Mouse (Mus musculus) ovary, adult 18-20 months (tissue): ENCODE measurements around the gene Nup43.
"Not testable (repeated sequence)": the region's sequence is repeated elsewhere in the genome, so short reads cannot be mapped to it uniquely, and the experiment has no call there.

Experiments used
- DNase-seq: peaks from one replicate; pipeline ENCODE4 v3.0.0; 2022; ENCODE audit warnings: low spot score, mixed read lengths

The Nup43 gene

DNA sequence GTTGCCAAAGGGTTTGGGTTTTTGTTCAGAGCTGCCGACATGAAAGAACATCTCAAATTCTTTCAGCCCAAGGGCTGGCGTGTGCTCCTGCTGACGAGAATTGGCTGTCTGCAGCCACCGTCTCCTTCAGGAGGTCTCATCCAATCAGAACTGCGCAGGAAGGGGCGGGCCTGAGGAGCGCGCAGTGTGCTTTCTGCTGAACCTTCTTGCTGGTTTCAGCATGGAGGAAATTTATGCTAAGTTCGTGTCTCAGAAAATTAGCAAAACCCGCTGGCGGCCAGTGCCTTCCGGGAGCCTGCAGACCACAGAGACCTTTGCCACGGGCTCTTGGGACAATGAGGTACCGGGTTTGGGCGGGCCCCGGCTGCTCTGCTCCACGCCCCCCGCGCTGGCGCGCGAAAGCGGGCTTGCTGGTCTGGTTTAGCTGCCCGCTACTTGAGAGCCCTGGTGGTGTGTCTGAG is at the start of gene Nup43:
TSS of gene Nup43 (plus strand) at position 162 of the 461 bp plus-strand sequence.
- DNase-seq = peak; percentile 84

DNA sequence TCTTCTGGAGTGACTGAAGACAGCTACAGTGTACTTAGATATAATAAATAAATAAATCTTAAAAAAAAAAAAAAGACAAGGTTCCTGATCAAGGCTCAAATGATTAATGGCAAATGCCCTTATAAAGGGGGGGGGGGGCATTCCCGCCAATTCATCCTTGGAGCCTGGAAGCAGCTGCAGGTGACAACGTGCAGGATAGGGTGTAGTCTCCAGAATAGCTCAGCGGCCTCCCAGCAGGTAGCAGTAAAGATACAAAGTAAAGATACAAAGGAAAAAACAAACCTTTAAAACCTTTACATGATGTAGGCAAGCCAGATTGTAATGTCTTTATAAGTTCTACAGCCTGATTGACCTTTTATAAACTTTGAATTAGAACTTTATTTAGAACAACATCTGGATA is 49.7 kb upstream of the Nup43 start:
- DNase-seq = not testable (repeated sequence)

DNA sequence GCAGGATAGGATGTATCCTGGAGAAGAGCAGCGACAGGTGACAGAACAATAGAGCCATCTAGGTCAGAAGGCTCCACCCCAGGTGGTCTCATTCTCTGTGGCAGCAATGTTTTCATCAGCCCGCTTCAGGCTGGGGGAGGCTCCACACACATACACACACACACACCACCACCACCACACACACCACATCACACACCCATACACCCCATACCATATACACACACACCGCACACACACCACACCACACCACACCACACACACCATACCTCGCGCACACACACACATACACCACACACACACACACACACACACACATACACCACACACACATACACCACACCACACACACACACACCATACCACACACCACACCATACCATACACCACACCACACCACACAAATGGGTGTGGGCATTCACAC is 47.5 kb upstream of the Nup43 start:
- DNase-seq = no peak

DNA sequence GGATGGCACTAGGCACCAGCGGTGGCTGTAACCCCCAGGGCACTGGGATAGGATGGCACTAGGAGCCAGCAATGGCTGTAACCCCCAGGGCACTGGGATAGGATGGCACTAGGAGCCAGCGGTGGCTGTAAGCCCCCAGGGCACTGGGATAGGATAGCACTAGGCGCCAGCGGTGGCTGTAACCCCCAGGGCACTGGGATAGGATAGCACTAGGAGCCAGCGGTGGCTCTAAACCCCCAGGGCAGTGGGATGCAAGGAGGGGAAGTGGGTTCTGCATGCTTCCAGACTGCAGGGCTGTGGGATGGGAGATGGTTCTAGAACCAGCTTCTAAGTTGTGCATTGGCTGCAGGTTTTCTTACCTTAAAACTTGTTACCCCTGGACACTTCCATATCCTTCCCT is 46.6 kb upstream of the Nup43 start:
- no peak for DNase-seq

DNA sequence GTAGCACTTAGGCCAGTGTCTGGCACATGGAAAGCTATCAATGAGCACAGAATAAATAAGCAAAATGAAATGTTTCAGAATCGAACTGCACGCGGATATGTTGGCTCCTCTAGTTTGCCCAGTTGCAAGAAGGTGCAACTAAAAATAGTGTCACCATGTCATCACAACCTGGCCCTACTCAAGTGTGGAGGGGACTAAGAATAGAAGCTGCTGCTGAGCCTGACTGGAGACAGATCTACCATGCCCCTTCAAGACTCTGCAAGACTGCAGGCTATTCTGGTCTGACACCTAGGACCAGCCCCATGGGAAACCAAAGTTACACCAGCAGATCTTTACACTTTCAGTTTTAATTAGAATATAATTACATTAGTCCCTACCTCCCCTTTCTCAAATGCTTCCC is 44.9 kb upstream of the Nup43 start:
- no peak for DNase-seq

DNA sequence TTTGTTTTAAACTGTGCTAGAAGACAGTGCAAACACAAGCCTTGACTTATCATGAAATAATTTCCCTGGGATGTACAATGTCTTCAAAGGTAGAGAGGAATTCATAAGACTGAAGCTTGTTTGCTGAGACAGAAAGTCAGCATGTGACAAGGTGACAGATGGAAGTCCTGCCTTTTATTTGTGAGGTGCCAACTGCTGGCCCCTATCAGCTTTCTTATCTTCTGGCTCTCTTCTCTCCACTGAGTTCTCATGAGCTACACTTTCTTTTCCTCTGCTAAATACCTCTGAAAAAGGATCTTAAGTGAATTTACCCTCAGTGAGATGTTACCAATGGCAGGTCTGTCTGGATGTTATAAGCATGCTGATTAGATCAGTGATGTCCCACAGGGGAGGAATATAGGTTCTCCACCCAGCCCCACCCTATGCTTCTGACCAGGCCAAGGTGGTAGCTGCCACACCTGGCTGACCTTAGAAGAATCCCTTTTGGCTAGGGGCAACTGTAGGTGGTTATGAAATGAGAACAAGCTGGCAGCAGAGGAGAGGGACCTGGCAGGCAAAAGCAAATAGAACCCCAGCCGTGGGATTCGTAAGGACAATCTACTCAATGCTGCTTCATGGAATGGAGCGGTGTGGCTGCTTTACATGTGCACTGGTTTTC is 43.3 kb upstream of the Nup43 start:
- no peak for DNase-seq

DNA sequence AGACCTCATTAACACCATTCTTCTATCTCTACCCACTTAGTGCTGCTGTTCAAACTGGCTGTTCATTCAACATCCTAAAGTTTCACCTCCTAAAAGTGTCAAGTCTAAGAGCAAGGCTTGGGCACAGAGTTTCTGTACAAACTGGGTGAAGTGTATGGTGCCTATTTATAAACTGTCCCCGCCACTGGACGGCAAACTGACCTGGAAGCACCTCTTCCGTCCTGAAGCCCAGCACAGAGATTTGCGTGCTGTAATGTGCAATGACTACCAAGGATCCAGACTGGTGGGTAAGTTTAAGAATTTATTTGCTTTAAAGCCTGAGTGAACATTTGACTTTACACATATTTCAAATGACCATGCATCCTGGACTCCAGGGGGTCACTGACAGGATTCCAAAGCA is 38.2 kb upstream of the Nup43 start:
- DNase-seq = no peak

DNA sequence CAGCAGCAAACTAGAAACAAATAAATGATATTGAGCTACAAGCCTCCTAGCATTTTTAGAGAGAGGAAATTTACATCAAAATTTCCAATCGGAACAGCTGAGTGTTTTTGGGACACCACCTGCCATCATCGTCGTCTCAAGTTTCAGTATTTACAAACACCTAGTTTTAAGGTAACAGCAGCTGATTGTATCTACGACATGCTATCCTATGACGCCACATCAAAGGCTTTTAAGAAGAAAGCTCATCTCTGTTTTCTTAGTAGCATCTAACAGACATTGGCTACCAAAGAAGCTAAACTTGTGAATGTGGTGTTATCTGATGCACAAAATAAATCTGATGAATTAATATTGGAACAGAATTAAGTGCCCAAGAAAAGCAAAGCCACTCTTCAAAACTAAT is 37.0 kb upstream of the Nup43 start:
- DNase-seq = no peak

DNA sequence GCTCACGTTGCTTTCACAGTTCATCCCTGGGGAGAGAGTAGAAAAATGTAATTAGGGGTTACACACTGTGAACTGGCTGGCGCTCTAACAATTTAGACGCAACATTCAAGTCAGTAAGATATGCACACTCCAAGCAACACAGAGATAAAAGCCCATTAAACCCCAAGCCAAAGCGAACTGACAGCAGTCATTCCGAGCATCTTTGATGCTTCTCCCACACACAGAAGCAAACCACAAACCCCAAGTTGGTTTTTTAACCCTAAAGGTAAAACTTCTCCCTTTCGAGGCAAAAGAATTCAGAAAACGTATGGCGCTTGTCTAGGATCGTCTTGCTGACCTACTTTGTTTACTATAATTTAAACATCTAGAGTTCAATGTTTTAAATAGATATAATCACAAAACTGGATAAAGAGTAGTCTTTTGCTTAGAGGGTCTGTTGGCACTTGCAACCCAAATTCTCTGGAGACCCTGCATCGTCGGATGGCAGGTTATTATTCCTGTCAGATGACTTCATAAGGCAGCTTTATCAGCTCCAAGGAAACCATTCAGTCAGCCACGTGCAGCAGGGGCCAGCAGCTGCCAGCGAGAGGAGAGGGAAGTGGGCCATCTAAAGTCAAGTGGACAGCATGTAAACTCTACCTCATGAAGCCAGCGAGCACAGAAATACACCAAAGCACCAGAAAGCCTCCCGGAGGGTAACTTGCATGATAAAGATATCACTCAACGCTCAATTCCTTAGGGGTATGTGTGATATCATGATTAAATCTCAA is 36.2 kb upstream of the Nup43 start:
- DNase-seq = no peak

DNA sequence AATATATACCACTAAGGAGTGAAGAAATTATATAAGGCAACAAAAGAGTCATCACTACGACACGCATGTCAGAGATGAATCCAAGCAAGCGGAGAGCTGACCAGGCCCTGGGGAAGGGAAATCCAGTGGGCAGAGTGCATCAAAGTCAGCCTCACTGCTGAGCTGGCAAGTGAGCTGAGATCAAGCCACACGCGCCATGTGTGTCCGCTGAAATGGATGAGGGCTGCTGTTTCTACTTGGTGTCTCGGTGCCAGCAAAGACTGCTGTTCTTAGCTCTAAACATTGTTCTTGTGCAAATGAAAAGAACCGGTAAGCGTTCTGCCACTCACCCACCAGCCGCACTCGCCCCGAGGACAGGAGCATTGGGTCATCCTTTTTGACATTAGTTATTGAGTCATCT is 26.9 kb upstream of the Nup43 start:
- DNase-seq = no peak

DNA sequence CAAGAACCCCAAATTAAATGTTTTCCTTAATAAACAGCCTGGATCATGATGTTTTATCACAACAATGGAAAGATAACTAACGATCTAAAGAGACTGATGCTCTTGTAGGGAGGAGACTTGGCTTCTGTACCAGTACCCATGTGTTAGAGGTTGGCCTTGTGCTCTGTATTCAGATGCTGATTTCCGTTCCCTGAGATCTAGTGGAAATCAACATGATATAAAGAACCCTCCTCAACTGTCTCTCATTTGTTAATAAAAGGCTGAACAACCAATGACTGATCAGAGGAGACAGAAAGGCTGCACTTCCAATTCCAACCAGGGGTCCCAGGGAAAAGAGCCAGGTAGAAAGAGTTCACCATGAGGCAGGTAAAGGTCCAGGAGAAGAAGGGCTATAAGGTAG is 21.4 kb upstream of the Nup43 start:
- DNase-seq = no peak

DNA sequence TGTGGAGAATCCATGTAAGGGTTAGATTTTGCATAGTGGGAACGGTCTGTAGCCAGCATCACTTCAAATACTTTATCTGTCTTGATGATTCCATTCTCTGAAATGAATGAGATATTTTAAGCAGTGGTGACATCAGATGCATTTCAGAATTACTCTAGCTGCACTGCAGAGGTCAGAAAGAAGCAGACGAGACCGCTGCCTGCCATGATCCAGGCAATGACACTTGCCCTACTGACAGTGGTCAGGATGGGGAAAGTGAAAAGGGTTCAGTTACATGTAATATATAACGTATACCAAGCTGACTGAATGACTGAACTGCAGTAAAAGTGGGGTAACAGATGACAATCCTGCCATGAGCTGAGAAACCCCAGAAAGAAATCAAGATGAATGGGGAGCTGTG is 18.2 kb upstream of the Nup43 start:
- no peak for DNase-seq

DNA sequence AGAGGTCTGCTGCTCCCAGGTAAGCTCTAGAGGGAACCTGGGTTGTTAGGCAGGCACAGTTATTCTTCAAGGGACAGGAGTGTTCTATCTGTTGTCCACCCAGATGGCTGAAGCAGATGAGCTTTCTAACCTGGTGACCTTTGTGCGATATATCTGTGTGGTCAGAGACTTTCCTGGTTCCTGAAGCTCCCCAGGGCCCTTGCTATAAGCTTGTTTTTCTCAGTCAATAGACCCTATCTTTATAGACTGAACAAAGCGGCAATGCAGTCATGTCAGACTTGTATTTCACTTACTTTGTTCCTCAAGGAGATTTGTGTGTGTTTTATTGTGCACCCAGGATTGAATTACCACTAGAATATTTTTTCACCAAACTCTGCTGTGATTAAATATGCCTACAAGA is 16.2 kb upstream of the Nup43 start:
- DNase-seq = no peak

DNA sequence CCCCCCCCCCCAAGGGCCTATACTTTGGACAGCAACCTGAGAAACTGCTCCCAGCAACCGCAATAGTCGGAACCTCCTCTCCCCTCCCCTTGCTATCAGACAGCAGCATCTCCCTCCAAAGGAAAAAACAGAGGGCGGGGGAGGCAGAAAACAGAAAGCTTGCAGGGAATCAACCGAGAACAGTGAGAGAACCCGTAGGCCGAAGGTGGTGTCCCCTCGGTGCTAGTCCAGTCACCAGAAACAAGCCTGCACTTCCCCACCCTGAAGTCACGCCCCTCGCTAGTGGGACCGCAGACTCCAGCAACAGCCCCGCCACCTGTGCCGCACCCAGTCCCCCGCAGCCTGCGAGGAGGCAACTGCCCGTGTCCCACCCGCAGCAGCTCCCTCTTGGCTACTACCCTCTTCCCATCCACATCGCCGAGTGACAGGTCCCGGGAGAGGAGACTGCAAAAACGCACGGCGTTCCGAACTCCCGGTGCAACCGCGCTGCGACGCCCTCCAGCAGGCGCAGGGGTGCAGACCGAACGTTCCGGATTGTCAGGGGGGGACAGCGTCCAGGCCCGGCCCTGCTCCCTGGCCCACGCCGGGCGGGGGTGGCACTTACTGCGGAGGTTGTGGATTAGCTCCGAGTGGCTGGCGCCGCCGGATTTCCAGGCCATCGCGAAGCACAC is 4.7 kb upstream of the Nup43 start:
- no peak for DNase-seq

DNA sequence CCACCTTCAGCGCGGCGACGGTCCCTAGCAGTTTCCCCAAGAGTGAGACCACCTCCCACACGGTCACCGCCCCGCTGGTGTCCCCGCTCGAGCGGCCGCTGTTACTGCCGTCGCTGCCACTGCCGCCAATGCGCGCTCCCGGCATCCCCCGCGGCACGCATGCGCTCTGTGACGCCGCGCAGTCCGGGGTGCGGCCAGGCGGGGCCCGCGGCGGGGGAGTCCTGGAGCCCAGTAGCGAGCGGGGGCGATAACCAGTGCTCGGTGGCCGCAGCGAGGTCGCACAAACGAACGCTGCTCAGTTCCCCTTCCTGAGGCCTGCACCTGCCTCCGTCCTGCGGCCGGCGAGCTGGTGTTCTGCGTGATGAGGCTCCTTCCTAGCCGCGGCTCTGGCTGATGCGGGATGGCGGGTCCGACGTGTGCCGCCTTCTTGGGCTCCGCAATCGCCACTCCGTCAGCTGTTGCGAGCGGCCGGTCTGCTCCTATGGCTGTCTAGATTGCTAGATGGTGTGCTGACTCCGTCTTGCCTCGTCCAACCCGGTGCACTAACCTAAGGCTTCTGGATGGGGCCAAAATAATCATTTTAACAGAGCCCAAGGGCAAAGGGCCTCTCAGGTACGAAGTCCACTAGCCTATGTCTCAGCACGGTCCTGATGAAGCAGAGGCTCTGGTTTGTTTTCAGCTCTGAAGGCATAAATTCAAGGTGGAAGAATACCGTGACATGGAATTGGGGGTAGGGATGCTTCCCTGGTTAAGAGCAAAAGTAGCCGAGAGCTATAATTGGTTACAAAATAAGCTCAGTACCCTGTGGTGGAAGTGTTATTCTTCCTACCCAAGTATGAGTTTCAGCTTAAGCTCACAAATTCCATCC is 3.9 kb upstream of the Nup43 start:
- peak; percentile 83 for DNase-seq

DNA sequence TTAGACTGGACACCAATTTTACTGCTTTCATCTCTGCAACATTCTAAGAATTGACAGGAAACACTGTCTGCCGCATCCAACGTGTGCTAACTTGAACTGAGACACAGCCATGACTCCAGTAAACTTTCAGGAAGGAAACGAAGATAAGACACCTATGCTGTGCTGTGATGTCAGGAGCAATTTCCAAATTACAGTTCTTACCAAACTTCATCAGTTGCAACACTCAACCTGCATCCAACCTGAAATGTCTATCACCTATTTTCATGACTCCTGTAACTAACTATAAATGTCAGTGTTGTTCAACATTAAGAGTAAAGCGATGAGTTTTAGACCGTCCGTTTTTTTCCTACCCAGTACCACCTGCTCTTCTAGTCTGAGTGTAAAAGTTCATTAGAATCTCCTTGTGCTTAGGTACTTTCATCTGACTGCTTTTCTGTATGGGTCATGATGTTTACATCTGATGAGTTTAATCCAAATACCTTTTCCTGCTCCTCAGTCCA is 3.2 kb upstream of the Nup43 start:
- no peak for DNase-seq

DNA sequence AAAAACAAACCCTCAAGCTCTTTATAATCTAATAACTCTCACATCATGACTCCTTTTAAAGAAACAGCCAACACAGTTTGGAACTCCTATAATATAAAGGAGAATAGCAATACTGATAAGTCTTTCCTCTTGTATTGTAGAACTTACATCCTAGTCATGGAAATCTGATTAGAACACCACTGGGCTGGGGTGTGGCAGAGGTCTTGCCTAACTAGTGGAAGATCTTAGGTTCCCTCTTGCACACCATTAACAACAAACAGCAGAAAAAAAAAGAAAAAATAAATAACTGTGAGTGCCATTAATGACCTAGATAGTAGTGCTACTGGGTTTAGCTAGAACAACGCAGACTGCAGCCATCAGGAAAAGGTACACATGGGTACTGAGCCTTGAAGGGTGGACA is 2.4 kb upstream of the Nup43 start:
- DNase-seq = no peak

DNA sequence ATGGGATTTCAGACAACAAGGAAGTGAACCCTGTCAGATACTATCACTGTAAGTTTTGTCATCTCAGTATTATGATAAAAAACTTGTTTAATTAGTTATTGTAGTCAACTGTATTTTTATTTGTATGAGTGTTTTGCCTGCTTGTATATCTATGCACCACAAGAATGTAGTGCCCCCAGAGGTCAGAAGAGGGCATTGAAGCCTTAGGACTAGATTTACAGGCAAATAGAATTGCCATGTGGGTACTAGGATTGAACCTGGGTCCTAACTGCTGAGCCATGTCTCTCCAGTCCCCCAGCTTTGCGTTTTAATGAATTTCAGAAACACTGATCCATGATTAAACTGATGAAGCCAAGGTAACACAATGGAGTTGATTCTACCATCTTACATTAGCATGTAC is 6.4 kb downstream of the Nup43 start:
- DNase-seq = no peak

DNA sequence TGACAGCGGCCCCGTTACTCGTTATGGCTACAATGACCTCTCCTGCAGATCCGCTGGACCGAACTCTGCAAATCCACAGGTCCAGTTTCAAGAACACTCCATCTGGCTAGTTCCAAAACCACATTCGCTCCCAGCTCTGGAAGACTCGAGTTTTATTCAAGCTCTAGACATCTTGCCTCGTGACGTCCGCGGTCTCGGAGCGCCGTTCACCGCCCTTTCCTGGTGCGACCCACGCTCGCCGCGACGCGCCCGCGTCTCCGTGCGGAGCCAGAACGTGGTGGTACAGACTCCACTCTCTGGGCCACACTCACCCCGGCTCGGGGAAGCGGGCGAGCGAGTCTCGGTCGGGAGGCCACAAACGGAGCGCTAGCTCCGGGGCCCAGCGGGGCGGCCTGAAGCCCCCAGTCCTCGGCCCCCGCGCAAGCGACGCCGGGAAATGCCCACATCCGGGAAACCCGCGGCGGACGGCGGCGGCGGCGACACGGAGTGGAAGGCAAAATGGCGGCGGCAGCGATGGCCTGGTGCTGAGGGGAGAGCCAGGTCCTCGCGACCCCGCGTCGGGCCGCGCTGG is 13.5 kb downstream of the Nup43 start, which contains the start of the genes Pcmt1 and Lats1:
TSS of gene Pcmt1 (minus strand) at position 406 of the 571 bp plus-strand sequence.
TSS of gene Lats1 (plus strand) at position 484 of the 571 bp plus-strand sequence.
- peak; percentile 66 for DNase-seq

DNA sequence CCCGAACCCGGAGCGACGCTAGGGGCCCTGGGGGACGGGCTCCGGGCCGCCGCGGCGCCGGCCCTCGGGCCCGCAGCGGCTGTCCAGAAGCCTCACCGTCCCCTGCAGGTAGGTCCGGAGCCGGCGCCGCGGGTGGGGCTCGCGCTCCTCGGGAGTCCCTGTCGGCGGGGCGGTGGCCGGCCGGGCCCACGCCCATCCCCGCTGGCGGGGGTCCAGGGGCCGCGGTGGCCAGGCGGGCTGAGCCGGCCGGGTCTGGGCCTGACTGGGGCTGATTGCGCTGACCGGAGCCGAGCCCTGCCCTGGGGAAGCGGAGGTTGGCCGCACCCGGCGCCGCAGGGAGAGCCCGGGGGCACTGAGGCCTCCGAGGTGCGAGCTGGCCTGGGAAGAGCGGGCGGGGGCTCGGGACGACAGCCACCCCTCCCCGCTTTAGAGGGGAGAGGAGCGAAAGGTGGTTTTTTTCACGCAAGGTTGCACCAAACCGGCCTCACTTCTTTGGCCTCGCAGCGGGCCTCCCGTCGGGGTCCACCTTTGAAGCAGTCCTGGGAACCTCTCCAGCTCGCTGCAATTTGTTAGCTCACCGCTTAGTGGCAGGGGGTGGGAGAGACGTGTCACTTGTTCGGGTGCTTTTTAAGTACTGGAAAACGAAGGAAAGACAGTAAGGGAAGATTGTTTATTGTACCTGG is 14.2 kb downstream of the Nup43 start:
- peak; percentile 40 for DNase-seq

DNA sequence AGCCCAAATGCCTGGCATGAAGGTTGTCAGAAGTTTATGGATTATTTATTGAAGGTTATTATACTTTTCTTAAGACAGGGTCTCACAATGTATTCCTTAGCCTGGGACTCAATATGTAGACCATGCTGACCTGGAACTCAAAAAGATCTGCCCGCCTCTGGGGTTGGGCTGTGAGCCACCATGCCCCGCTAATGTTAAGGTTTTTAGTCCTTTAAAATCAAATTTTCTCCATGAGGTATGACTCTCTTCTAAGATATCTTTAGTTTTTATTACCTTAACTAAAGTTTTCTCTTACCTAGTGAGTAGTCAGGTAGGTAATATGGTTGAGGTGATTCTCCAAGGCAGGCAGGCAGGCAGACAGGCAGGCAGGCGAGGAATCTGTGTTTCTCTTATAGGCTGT is 14.9 kb downstream of the Nup43 start:
- no peak for DNase-seq
